Mouse (Mus musculus) heart, adult 11 months (tissue): ENCODE measurements around the gene Dtymk.
A peak's percentile ranks its signal among the peaks of the same experiment; 100 is the strongest.
"Not testable (repeated sequence)": the region's sequence is repeated elsewhere in the genome, so short reads cannot be mapped to it uniquely, and the experiment has no call there.

Experiments
- DNase-seq: peaks from one replicate; pipeline ENCODE4 v3.0.0; 2022

The Dtymk gene

GRCm38 (mm10) chr1:93803556-93804507 is 2.1 kb upstream of the Dtymk start, which contains the start of gene Ing5:
Gene Ing5, plus strand, starts transcription at chr1:93803965.
- DNase-seq: peak; percentile 100

GRCm38 (mm10) chr1:93802771-93803170 is 1.0 kb upstream of the Dtymk start:
- DNase-seq: no peak

GRCm38 (mm10) chr1:93800670-93801503 is 847 bp downstream of the Dtymk start:
- DNase-seq: peak; percentile 87

GRCm38 (mm10) chr1:93795886-93796285 is 5.8 kb downstream of the Dtymk start:
- DNase-seq: no peak

- DNase-seq: no peak
Observed at GRCm38 (mm10) chr1:93794526-93794925, 7.2 kb downstream of the Dtymk start.

- no peak for DNase-seq
Observed at GRCm38 (mm10) chr1:93786912-93787311, 14.8 kb downstream of the Dtymk start.

- DNase-seq: no peak
Observed at GRCm38 (mm10) chr1:93776686-93777085, 25.0 kb downstream of the Dtymk start.

GRCm38 (mm10) chr1:93769901-93770300 is 31.8 kb downstream of the Dtymk start:
- DNase-seq: no peak

GRCm38 (mm10) chr1:93767600-93767999 is 34.1 kb downstream of the Dtymk start:
- DNase-seq: no peak

- no peak for DNase-seq
Observed at GRCm38 (mm10) chr1:93764871-93765591, 36.7 kb downstream of the Dtymk start.

- not testable (repeated sequence) for DNase-seq
Observed at GRCm38 (mm10) chr1:93763531-93763930, 38.2 kb downstream of the Dtymk start.

GRCm38 (mm10) chr1:93760076-93760475 is 41.7 kb downstream of the Dtymk start:
- DNase-seq: no peak

GRCm38 (mm10) chr1:93756154-93756553 is 45.6 kb downstream of the Dtymk start:
- no peak for DNase-seq

GRCm38 (mm10) chr1:93755618-93756017 is 46.1 kb downstream of the Dtymk start:
- DNase-seq: no peak

GRCm38 (mm10) chr1:93755291-93755610 is 46.5 kb downstream of the Dtymk start:
- no peak for DNase-seq

- peak; percentile 99 for DNase-seq
Observed at GRCm38 (mm10) chr1:93754573-93755290, 47.0 kb downstream of the Dtymk start, which contains the start of gene Thap4. Gene Thap4, minus strand, starts transcription at chr1:93754864.

- peak; percentile 94 for DNase-seq
Observed at GRCm38 (mm10) chr1:93753911-93754572, 47.7 kb downstream of the Dtymk start.

- DNase-seq: no peak
Observed at GRCm38 (mm10) chr1:93751290-93751689, 50.4 kb downstream of the Dtymk start, which contains the start of gene Atg4b. Gene Atg4b, plus strand, starts transcription at chr1:93751500.

- no peak for DNase-seq
Observed at GRCm38 (mm10) chr1:93748539-93748938, 53.2 kb downstream of the Dtymk start.

- no peak for DNase-seq
Observed at GRCm38 (mm10) chr1:93746179-93746578, 55.6 kb downstream of the Dtymk start.

- DNase-seq: no peak
Observed at GRCm38 (mm10) chr1:93742910-93743309, 58.8 kb downstream of the Dtymk start.
